Mouse (Mus musculus) embryonic facial prominence, embryonic 11.5 days (tissue): Measurements from ENCODE around the gene Gdpd5. TPM values are rescaled to one million over a fixed set of nuclear protein-coding genes. Genes with fewer than 3 reads are reported as not detected.
A peak's percentile ranks its signal among the peaks of the same experiment; 100 is the strongest.

Experiments used
- ATAC-seq: fragments of 200-750 bp; cut with Nextera tagmentation; replicated peaks from 2 replicates; pipeline ENCODE4 v1.8.0; 2017; ENCODE audit warnings: low read depth; ENCODE audit not compliant: insufficient number of reproducible peaks, low FRiP score, low TSS enrichment
- DNase-seq: peaks from one replicate; pipeline ENCODE4 v3.0.0-alpha.2; 2015; ENCODE audit warnings: low spot score
- H3K27ac ChIP-seq: fragments of 300-500 bp; sonication (generic); replicated peaks from 2 replicates; pipeline ENCODE4 v1.5.1; 2014; ENCODE audit warnings: mild to moderate bottlenecking, low read depth, low read length, control low read depth
- H3K27me3 ChIP-seq: fragments of 300-500 bp; sonication (generic); 2 replicates; pipeline ENCODE4 v1.6.1; 2014; ENCODE audit warnings: mild to moderate bottlenecking, low read length, moderate library complexity, mixed read lengths; ENCODE audit not compliant: control insufficient read depth, insufficient read depth
- H3K36me3 ChIP-seq: fragments of 300-500 bp; sonication (generic); replicated peaks from 2 replicates; pipeline ENCODE4 v1.6.1; 2014; ENCODE audit warnings: low read depth, mild to moderate bottlenecking, low read length, moderate library complexity, mixed read lengths; ENCODE audit not compliant: control insufficient read depth, insufficient read depth
- H3K4me1 ChIP-seq: fragments of 300-500 bp; sonication (generic); 2 replicates; pipeline ENCODE4 v1.6.1; 2014; ENCODE audit warnings: low read length, mixed read lengths; ENCODE audit not compliant: control insufficient read depth, insufficient read depth
- H3K4me2 ChIP-seq: fragments of 300-500 bp; sonication (generic); 2 replicates; pipeline ENCODE4 v1.6.1; 2014; ENCODE audit warnings: low read depth, mild to moderate bottlenecking, control low read depth, low read length, moderate library complexity
- H3K4me3 ChIP-seq: fragments of 300-500 bp; sonication (generic); 2 replicates; pipeline ENCODE4 v1.5.1; 2014; ENCODE audit warnings: low read depth, low read length, control low read depth
- H3K9ac ChIP-seq: fragments of 300-500 bp; sonication (generic); replicated peaks from 2 replicates; pipeline ENCODE4 v1.6.1; 2014; ENCODE audit warnings: mild to moderate bottlenecking, control low read depth, low read length
- H3K9me3 ChIP-seq: fragments of 300-500 bp; sonication (generic); replicated peaks from 2 replicates; pipeline ENCODE4 v1.6.1; 2016; ENCODE audit warnings: mild to moderate bottlenecking, low read length, inconsistent platforms, mixed read lengths; ENCODE audit not compliant: control insufficient read depth
- WGBS: fragments of 180-500 bp; shearing (Covaris S2); extraction: QIAGEN DNeasy Blood & Tissue Kit; methylation state at CpG from one replicate; pipeline ENCODE4 v1.1.7; 2014; 5-methylcytosine and 5-hydroxymethylcytosine counted together
- polyA plus RNA-seq: library from polyadenylated mRNA; unstranded; fragments of >200 nt; fragmentation: Nextera tagmentation; extraction: Ambion mirVana; gene quantifications from 2 replicates; pipeline ENCODE4 v1.2.1, GENCODE M21; 2014

Gdpd5 gene
- polyA plus RNA-seq, 1 experiment from 2014 or later, result 10.2 TPM

- Histone ChIP-seq H3K9me3 (no peaks in the 10 kb centered on the region), H3K27me3 (no peaks in the 10 kb centered on the region), H3K36me3 (peaks cover 29% of the 10 kb centered on the region), H3K4me1 (peaks cover 18% of the 10 kb centered on the region), H3K9ac (peak overlapping the region; percentile 90), H3K4me2 (peak overlapping the region; percentile 87), H3K4me3 (peak overlapping the region; percentile 69), H3K27ac (peak overlapping the region; percentile 88)
- WGBS, result 2% methylated on average over 12 of the region's 12 CpGs
- peak; percentile 70 for DNase-seq
- ATAC-seq, result no peak
Measured at GRCm38 (mm10) chr7:99351104-99351801, 30.0 kb upstream of the Gdpd5 start.

DNA sequence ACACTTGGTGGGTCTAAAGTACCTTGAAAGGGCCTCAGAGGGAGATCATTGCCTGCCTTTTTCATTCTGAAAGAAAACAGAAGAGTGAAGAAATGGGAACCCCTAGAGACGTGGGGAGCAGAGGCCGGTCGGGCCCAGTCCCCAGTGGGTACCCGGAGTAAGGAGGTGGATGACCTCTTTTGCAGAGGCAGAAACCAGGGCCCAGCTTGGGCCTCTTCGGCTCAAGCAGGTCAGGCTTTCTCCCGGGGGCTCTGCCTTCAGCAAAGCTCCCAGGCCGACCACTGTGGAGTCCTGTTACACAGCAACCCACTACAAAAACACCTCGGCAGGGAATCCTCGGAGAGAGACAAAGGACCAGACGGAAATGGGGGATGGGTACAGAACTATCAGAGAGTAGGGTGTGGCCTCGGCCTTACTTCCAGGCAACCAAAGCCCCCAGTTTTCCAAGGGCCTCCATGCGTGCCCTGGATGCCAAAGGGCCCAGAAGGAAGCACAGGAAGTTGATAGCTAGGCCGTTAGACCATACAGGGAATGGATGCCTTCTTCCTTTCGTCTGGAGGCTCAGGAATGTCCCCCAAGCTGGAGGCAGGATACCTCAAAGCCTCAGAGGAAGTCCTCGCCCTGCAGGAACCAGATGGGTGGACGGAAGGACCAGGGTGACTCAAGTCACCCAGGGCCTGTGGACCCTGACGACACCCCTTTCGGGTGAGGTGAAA, 29.3 kb upstream of the Gdpd5 start:
- DNase-seq (peak; percentile 86), ATAC-seq (0 out of 2 replicates have a peak, but pooled peaks have one; percentile 10)
- Histone ChIP-seq H3K27ac (peak overlapping the region; percentile 88), H3K4me2 (peak overlapping the region; percentile 87), H3K4me3 (peak overlapping the region; percentile 69), H3K4me1 (peaks cover 25% of the 10 kb centered on the region), H3K9ac (peak overlapping the region; percentile 90), H3K27me3 (no peaks in the 10 kb centered on the region), H3K9me3 (no peaks in the 10 kb centered on the region), H3K36me3 (peaks cover 22% of the 10 kb centered on the region)
- WGBS, result 0% methylated on average over 18 of the region's 18 CpGs

DNA sequence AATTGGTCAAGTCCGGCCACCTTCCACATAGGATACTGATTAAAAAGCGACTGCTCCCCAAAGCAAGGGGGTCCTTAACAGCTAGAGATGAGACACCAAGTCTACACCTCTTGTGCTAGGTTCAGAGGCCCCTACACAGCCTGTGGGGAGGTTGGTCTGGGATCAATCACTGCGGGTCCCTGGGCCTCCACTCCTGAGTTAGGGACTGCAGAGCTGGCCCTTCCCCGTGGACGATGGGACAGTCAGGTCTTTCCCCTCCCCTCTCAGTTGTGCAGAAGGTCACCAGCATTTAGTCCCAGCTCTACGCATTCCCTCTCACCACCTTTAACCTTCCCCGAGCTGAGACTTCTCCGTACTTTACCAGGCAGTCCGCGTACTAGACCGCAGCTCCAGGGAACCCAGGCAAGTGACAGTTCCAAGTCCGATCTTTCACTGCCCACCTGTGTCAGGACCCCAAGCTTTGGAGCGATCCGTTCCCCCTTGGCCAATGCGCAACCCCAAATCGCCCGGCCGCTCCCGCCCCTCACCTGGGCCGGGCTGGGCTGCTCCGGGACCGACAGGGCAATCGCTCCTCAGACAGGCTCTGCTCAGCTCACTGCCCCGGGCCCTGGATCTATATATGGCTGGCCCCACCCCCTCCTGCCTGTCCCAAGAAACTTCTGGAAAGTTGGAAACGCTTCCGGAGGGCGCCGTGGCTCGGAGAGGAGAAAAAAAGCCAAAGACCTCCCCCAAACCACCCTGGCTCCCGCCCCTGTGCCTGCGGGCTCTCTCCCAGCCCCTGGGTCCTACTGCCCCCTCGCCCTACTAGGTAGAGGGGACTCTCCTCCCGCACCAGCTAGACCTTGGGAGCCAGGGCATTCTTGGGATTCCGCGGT, 28.5 kb upstream of the Gdpd5 start, which contains the start of gene Serpinh1:
Gene Serpinh1, minus strand, starts transcription at position 714 of the 875 bp plus-strand sequence.
- Histone ChIP-seq H3K4me2 (peak within 1 kb of the TSS; percentile 87), H3K4me1 (peaks cover 30% of the 10 kb centered on the region), H3K27ac (peak within 1 kb of the TSS; percentile 88), H3K9me3 (no peaks in the 10 kb centered on the region), H3K27me3 (no peaks in the 10 kb centered on the region), H3K4me3 (peak within 1 kb of the TSS; percentile 69), H3K36me3 (peaks cover 16% of the 10 kb centered on the region), H3K9ac (peak within 1 kb of the TSS; percentile 90)
- DNase-seq (peak; percentile 94), ATAC-seq (peak; percentile 81)
- under 1% methylated on average over 35 of the region's 35 CpGs for WGBS

DNA sequence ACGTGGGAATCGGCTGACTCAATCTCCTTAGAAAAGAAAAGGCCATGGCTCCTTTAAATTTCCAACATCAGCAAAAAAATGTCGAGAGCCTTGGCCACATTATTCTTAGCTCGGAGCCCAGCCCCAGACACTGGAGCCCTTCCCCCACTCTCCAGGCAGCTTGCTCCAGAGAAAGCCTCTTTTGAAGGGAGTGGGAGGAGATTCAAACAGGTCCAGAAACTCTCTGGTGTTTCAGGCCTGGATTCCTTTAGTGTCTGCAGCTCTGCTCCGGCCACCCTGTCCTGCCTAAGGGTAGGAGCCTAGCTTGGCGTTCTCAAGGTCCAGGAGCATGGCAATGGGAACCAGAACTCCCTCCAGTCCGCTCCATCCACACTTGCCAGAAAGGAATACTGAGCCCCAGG, 25.5 kb upstream of the Gdpd5 start:
- ATAC-seq (no peak), DNase-seq (peak; percentile 94)
- 3% methylated on average over 7 of the region's 7 CpGs for WGBS
- Histone ChIP-seq H3K4me1 (peaks cover 25% of the 10 kb centered on the region), H3K36me3 (no peaks in the 10 kb centered on the region), H3K27ac (peak overlapping the region; percentile 97), H3K9ac (peak overlapping the region; percentile 65), H3K4me2 (peak overlapping the region; percentile 36), H3K4me3 (no peak overlapping the region), H3K9me3 (no peaks in the 10 kb centered on the region), H3K27me3 (no peaks in the 10 kb centered on the region)

DNA sequence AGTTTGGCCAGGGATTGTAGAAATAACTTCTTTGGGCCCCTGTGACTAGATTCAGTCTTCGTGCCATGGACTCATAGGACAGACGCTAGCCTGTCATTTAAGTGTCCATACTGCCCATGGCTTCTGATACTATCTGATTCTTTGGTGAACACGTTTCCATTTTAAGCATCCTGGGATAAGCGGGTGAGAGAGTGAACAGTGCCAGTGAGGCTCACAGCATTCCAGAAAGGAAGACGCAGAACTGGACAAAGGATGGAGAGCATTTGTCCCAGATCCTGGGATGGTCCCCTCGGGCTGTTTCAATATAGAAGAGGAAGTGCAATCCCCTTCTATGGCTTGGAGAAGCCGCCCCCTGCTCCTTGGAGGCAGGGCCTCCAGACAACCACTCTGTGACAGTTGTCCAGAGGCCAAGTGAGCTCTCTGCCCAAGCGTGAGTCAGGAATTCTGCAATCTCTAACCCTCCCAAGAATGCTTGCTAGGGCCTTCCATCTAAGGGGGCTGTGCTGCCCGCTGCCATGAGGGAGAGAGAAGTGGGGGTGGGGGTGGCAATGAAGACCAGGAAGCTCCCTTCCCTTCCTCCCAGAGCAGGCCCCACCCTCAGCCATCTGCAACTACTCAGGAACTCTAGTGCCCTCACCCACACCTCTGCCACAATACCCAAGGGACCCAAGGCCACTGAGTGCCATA, 24.8 kb upstream of the Gdpd5 start:
- no peaks in the 10 kb centered on the region for H3K9me3 ChIP-seq
- peak overlapping the region; percentile 36; the same call in 1 of the 2 replicates for H3K4me2 ChIP-seq
- ATAC-seq (no peak), DNase-seq (peak; percentile 33)
- H3K27me3 ChIP-seq, result no peaks in the 10 kb centered on the region
- no peak overlapping the region for H3K4me3 ChIP-seq
- no peaks in the 10 kb centered on the region for H3K36me3 ChIP-seq
- H3K4me1 ChIP-seq, result peaks cover 28% of the 10 kb centered on the region
- WGBS, result 20% methylated on average over 9 of the region's 9 CpGs
- peak overlapping the region; percentile 97 for H3K27ac ChIP-seq
- peak overlapping the region; percentile 65 for H3K9ac ChIP-seq

- no peak overlapping the region for H3K4me3 ChIP-seq
- no peak overlapping the region for H3K4me2 ChIP-seq
- WGBS, result 65% methylated on average over 7 of the region's 7 CpGs
- no peaks in the 10 kb centered on the region for H3K36me3 ChIP-seq
- no peak for ATAC-seq
- H3K9me3 ChIP-seq, result no peaks in the 10 kb centered on the region
- no peaks in the 10 kb centered on the region for H3K27me3 ChIP-seq
- H3K27ac ChIP-seq, result peak overlapping the region; percentile 97; the same call in 1 of the 2 replicates
- no peak overlapping the region for H3K9ac ChIP-seq
- peaks cover 28% of the 10 kb centered on the region for H3K4me1 ChIP-seq
- DNase-seq, result no peak
Measured at GRCm38 (mm10) chr7:99357201-99357600, 24.0 kb upstream of the Gdpd5 start.

DNA sequence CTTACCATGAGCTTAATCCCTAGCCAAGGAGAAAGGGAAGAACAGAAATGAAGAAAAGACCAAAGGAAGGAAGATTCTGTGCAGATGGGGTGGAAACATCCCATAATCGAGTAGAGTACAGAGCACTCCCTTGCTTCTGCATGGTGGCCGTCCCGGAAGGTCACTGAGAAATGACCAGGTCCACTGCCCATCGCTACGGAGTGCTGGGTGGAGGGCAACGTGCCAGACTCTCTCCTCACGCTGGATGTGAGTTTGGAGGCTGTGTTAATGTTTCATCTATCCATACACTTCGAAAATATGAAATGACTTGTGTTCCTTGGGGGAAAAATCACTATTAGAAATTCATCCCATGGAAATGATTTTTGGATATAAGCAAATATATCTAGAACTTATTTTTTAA, 22.8 kb upstream of the Gdpd5 start:
- Histone ChIP-seq H3K4me1 (peaks cover 28% of the 10 kb centered on the region), H3K27ac (no peak overlapping the region), H3K9ac (no peak overlapping the region), H3K4me2 (no peak overlapping the region), H3K9me3 (no peaks in the 10 kb centered on the region), H3K36me3 (no peaks in the 10 kb centered on the region), H3K27me3 (no peaks in the 10 kb centered on the region), H3K4me3 (no peak overlapping the region)
- DNase-seq, result no peak
- no peak for ATAC-seq
- WGBS, result 90% methylated on average over 8 of the region's 8 CpGs
